Mouse (Mus musculus) stomach, postnatal 0 days (tissue): ENCODE data around the gene Nt5dc2.

Experiments used
- CTCF ChIP-seq: IDR thresholded peaks from 2 replicates; pipeline ENCODE4 v1.5.1; 2016; ENCODE audit warnings: antibody characterized with exemption, low read depth, mild to moderate bottlenecking, moderate library complexity
- EP300 ChIP-seq: optimal IDR thresholded peaks from 2 replicates; pipeline ENCODE3; 2016; ENCODE audit warnings: antibody characterized with exemption

GRCm38 (mm10) chr14:31114011-31114410 lies 16.8 kb upstream of the Nt5dc2 start:
- no peak for TF ChIP-seq CTCF
- no peak for TF ChIP-seq EP300
